Mouse (Mus musculus) thymus, adult 18-20 months (tissue): ENCODE measurements around the gene Bcar3.
"Not testable (repeated sequence)": the region's sequence is repeated elsewhere in the genome, so short reads cannot be mapped to it uniquely, and the experiment has no call there.

ENCODE experiments used
- DNase-seq, 2 experiments: peaks; one replicate each; pipeline ENCODE4 v3.0.0; 2022; ENCODE audit warnings: mixed read lengths in 2 of 2

Bcar3 gene

DNA sequence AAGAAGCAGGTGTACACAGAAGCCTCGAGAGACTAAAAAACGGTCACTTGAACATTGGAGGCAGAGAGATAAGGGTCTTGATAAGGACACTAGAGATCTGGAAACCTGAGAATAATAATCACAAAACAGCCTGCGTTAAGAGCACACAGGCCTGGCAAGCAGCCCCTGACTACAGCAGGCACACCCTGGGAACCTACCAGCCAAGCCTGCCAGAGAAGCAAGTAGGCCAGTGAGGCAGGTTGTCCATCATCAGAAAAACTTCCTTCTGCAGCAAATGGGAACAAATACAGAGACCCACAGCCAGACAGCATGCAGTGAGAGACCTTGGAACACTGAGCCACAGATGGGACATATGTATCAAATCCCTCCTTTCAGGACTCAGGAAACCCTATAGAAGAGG, 93.8 kb downstream of the Bcar3 start:
- DNase-seq, result no peak

DNA sequence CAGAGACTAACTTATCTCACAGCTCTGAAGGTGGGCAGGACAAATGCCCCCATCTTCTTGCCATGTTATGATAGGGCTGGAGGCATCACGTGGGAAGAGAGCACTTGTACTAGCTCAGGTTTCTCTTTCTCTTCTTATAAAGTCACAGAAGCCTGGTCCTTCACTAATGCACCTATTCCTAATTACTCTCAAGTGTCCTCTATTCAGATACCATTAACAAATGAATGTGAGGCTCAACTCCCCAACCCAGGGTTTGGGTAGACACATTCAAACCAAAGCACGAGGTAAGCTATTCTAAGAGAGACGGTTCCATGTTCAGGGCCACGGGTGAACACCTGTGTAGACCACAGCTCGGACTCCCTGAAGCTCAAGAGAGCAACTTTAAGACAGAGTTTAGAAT, 96.0 kb downstream of the Bcar3 start:
- no peak for DNase-seq

DNA sequence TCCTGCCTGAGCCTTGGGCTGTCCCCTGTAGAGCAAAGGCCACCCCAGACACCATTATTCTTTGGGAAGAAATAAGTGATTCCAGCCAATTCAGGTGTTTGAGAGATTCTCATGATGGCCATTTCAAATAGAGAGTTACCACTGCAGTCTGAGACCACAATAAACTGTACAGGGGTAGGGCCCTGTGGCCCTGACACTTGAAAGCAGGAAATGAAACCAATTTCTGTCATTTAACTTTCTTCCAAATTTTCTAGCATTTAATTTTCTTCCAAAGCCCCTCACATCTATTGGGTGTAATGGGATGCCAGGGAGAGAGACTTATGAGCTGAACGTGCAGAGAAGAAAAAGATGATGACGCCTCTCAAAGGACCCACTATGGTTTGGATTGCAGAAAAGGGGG, 97.2 kb downstream of the Bcar3 start:
- no peak for DNase-seq

DNA sequence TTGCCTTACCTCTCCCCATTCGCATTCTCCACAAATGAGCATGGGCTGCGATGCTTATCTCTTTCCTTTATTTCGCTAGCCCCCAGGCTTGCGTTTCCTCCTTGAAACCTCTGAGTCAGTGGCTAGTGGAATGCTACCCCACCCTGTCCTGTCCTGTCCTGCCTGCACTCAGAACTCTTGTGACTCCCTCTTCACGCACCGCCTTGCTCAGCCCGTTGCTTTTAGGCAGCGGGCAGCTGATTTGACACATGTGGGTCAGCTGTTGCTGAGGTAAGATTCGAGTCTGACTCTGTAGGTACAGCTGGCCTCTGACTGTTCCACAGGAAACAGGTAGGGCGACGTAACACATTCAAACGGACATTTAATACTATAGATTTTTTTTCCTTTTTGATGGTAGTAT, 97.9 kb downstream of the Bcar3 start:
- no peak for DNase-seq

DNA sequence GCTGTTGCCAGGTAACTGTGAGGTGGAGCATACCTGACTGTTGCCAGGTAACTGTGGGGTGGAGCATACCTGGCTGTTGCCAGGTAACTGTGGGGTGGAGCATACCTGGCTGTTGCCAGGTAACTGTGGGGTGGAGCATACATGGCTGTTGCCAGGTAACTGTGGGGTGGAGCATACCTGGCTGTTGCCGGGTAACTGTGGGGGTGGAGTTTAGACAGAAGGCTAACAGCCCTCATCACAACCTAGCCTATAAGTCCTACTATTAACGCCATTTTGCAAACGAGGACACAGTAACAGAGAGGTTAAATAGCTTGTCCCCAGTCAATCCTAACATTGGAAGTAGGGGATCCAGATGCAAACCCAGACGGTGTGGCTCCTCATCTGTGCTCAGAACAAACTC, 99.5 kb downstream of the Bcar3 start:
- not testable (repeated sequence) for DNase-seq

- no peak for DNase-seq
Measured at GRCm38 (mm10) chr3:122393836-122394374, 100.0 kb downstream of the Bcar3 start.

GRCm38 (mm10) chr3:122396957-122397356, 103.0 kb downstream of the Bcar3 start:
- DNase-seq, result no peak

GRCm38 (mm10) chr3:122397401-122397800, 103.5 kb downstream of the Bcar3 start:
- no peak for DNase-seq

GRCm38 (mm10) chr3:122401011-122401410, 107.1 kb downstream of the Bcar3 start:
- no peak for DNase-seq

GRCm38 (mm10) chr3:122402143-122402542, 108.2 kb downstream of the Bcar3 start:
- DNase-seq, result no peak

GRCm38 (mm10) chr3:122403860-122404557, 110.1 kb downstream of the Bcar3 start:
- DNase-seq, result peak in 1 of 2 experiments; percentile 16

- DNase-seq, result no peak
Measured at GRCm38 (mm10) chr3:122405203-122405956, 111.4 kb downstream of the Bcar3 start.

DNA sequence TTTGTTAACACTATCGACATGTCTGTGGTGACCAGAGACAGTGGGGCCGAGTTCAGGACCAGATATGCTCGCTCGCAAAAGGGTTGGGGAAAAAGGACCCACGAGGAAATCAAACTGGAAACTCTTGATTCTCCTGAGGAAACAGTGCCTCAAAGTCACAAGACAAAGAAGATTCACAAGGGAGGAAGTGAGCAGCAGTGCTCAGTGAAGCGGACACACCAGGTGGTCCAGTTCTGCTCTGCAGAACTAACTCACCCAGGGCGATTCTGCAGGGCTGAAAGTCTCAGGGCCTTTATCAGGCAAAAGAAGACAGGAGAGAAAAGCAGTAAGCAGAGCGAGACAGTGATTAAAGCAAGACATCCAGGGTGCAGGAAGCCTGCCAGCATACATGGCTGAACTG, 112.5 kb downstream of the Bcar3 start:
- DNase-seq, result no peak

GRCm38 (mm10) chr3:122407757-122408156, 113.8 kb downstream of the Bcar3 start:
- DNase-seq, result no peak

DNA sequence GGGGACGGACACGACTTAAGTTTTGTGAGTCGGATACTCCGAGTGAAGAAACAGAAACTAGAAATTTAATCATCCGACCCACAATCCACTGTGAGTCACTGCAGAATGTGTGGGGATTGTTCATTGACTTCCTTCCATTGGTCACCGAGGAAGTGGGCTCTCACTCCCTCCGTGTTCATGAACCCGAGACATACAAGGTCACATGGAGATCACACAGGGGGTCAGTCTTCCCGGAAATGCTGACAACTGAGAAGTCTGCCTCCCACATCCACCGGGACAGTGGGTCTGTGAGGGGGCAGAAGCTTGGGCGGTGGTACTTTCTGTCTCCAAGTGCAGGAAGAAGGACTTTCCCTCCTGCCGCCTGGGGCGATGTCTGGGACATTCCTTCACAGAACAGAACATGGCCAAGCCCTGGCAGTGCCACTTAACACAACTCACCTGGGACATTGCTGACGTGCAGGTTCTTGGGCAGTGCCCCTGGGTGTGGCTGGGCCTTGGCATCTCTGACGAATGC, 114.9 kb downstream of the Bcar3 start:
- no peak for DNase-seq

DNA sequence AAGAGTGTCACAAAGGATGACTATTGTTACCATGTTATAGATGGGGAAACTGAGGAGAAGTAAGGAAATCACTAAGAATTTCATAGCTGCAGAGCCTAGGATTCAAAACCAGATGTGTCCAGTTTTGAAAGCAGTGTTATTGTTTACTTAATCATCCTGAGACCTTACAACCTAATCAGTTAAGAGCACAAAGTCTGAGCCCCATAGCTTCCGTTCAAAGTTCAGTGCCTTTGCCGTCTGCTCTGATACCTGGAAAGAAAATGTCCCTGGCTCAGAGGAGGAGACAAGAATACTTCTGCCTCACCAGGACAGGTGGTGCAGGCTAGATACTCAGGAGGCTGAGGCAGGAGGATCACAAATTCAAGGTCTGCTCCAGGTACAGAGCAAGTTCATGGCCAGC, 117.7 kb downstream of the Bcar3 start:
- no peak for DNase-seq

GRCm38 (mm10) chr3:122413729-122414561, 120.0 kb downstream of the Bcar3 start:
- no peak for DNase-seq

DNA sequence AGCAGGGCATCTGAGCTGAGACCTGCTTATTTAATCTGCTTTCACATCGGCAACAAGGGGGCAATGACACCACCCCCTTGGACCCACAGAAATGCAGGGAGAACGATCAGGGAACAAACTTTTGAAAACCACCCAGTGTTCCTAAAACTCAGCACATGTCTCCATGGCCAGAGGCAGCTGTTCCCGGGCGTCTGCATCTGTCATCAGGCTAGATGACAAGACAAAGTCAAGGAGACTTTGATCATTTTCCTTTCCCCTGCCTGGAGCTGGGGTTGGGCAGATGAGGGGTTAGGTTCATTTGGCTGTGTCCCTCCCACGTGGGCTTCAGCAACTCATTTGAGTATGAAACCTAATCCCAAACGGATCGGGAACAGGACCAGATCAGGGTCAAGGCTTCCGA, 120.9 kb downstream of the Bcar3 start:
- no peak for DNase-seq

DNA sequence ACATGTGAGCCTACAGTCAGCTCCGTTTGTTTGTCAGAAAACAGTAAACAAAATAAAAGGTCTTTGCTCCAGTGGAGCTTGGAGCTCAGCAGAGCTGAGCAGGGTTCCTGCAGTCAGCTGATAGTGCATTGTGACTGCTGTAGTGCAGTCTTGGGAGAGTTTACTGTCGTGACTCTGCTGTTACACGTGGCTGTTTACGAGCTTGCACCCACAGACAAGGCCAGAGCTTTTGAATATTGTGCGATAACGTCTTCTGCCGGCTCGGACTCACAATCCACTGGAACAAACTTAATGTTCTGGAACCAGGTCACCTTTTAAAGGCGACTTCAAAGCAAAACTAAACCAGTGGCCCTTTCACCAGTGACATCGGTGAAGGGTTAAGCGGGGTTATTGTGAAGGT, 123.5 kb downstream of the Bcar3 start:
- no peak for DNase-seq

- no peak for DNase-seq
Measured at GRCm38 (mm10) chr3:122418564-122419274, 124.8 kb downstream of the Bcar3 start.

DNA sequence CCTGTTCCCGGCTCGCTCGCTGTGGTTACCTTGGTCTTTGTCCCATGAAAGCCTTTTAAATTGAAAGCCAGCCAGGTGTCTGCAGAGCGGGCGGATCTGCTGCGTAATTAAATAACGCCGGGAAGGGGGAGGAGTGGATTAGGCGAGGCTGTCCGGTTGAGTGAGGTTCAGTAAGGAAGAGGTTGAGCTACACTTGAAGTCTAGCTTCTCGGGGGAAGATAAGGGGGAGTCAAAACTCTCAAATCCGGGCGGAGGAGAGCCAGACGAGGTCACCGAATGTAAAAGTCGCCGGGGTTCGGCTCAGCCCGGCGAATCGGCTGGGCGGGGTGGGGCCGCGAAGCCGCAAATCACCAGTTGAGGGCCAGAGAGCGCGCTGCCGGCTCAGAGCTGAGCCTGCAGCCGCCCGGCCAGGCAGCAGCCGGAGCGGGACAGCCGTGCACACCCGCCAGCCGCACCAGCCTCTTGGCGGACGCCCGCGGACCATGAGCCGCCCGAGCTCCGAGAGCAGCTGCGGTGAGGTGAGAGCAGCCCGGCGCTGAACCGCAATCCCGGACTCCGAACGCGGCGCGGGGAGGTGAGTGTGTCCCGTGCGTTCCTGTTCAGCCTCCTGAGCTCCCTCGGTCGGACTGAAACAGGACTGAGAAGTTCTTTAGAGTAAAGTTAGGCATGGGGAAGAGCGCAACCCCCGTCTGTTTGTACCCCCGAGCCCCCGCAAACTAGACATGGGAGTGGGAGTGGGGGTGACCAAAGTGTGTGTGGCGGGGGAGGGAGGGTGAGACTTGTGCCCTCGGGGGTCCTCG, 125.9 kb downstream of the Bcar3 start:
- peak; percentile 13 to 26 for DNase-seq

DNA sequence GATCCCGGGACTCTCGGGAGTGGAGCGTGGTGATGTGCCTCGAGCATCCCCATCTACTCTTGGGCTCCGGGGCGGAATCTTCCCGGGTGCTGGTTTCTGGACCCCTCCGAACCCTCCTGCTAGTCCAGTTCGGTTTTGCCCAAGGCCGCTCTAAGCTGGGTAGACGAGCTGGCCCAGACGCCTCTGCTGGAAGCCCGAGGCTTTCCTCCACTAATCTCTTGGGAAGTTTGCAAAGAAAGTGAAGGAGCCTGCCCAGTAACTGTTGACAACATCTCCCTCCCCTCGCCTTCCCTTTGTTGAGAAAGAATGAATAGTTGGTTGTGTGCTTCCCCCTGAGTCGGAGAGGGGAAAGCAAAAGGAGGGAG, 126.5 kb downstream of the Bcar3 start:
- DNase-seq, result no peak
